Comparison of ENCODE assay signal across 8 mouse cellular contexts in the genomic region with DNA sequence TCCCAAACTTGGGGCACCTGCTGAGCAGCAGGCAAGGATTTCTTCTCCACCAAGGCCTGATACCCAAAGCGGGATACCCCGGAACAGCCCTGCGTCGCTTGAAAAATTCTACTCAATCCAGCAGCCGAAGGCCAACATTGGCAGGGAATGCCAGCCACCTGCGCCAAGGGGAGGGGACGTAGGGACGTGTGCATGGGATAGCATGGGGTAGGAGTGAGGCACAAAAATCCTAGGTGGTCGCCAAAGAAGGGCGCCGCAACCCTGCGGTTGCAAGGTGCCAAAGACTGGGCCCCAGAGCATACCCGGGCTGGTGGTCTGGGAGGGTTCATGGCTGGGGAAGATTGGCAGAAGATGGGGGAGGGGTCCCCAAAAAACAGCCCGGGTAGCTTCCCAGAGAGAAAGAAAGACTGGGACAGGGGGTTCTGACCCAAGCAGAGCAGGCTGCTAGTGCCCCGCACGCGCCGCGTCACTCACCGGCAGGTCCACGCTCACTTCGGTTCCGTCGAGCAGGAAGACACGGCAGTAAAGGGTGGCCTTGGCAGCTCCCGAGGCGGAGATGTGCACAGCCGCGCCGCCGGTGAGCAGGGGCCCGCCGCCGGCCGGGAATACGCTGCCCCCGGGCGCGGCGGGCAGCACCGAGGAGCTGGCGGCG. TPM values are rescaled to one million over a fixed set of nuclear protein-coding genes. Genes with fewer than 3 reads are reported as not detected.
A peak's percentile ranks its signal among the peaks of the same experiment; 100 is the strongest.
DNase-seq lines count a peak whose midpoint lies in the region; ATAC-seq and TF ChIP-seq lines count a peak whose summit lies in the region.

No protein-coding gene starts in this region.

- 1% methylated on average over 23 of the region's 43 CpGs for WGBS in lung, postnatal 0 days
- WGBS in forebrain, embryonic 15.5 days, result under 1% methylated on average over 42 of the region's 43 CpGs
- WGBS in limb, embryonic 12.5 days, result 1% methylated on average over 38 of the region's 43 CpGs
- WGBS in neural tube, embryonic 14.5 days, result 1% methylated on average over 30 of the region's 43 CpGs

- peak overlapping the region; percentile 76 for H3K27ac ChIP-seq in lung, postnatal 0 days (ENCODE audit: low read length)
- H3K27ac ChIP-seq in forebrain, embryonic 15.5 days (replicated peaks), result no peak overlapping the region
- no peak overlapping the region for H3K27ac ChIP-seq in limb, embryonic 12.5 days
- no peak overlapping the region for H3K27ac ChIP-seq in neural tube, embryonic 14.5 days (ENCODE audit: low read depth, low read length)

- no peak for TF ChIP-seq CTCF in lung, postnatal 0 days (IDR thresholded peaks at IDR 0.05)

- H3K9ac ChIP-seq in lung, postnatal 0 days (replicated peaks; ENCODE audit: low read depth), result peak overlapping the region; percentile 43
- H3K9ac ChIP-seq in forebrain, embryonic 15.5 days (replicated peaks), result peak overlapping the region; percentile 56
- H3K9ac ChIP-seq in limb, embryonic 12.5 days (replicated peaks), result peak overlapping the region; percentile 77
- H3K9ac ChIP-seq in neural tube, embryonic 14.5 days (replicated peaks; ENCODE audit: low read depth, low read length), result peak overlapping the region; percentile 78

- peak overlapping the region; percentile 98 for H3K4me2 ChIP-seq in lung, postnatal 0 days (replicated peaks; ENCODE audit: low read depth, low read length)
- H3K4me2 ChIP-seq in forebrain, embryonic 15.5 days (replicated peaks), result peak overlapping the region; percentile 86
- H3K4me2 ChIP-seq in limb, embryonic 12.5 days, result peak overlapping the region; percentile 88
- H3K4me2 ChIP-seq in neural tube, embryonic 14.5 days (ENCODE audit: low read depth, low read length), result peak overlapping the region; percentile 69

- ATAC-seq in lung, postnatal 0 days, result no peak
- ATAC-seq in forebrain, embryonic 15.5 days (replicated peaks), result peak; percentile 26
- peak; percentile 44 for ATAC-seq in limb, embryonic 12.5 days (ENCODE audit: insufficient number of reproducible peaks, insufficient read depth, low FRiP score, low TSS enrichment, low read depth)
- ATAC-seq in neural tube, embryonic 14.5 days (ENCODE audit: low read depth), result peak; percentile 23

- 0 out of 2 replicates have a peak, but pooled peaks cover 4% of the 10 kb centered on the region for H3K27me3 ChIP-seq in lung, postnatal 0 days (replicated peaks; ENCODE audit: insufficient read depth, low read length)
- H3K27me3 ChIP-seq in forebrain, embryonic 15.5 days, result peaks cover 41% of the 10 kb centered on the region
- H3K27me3 ChIP-seq in limb, embryonic 12.5 days, result peaks cover 18% of the 10 kb centered on the region
- peaks cover 6% of the 10 kb centered on the region; the same call in 1 of the 2 replicates for H3K27me3 ChIP-seq in neural tube, embryonic 14.5 days (ENCODE audit: control insufficient read depth, insufficient read depth, low read length)

- peak overlapping the region; percentile 67 for H3K4me3 ChIP-seq in lung, postnatal 0 days (ENCODE audit: low read depth, low read length)
- H3K4me3 ChIP-seq in forebrain, embryonic 15.5 days, result peak overlapping the region; percentile 72
- peak overlapping the region; percentile 72 for H3K4me3 ChIP-seq in limb, embryonic 12.5 days (replicated peaks)
- peak overlapping the region; percentile 68 for H3K4me3 ChIP-seq in neural tube, embryonic 14.5 days (ENCODE audit: low read depth, low read length)

- peak; percentile 46 for DNase-seq in adrenal gland, postnatal 14 days
- no peak for DNase-seq in adrenal gland, adult 18-20 months (ENCODE audit: low spot score in 2 of 2)
- DNase-seq in lung, postnatal 0 days (ENCODE audit: low spot score), result no peak
- DNase-seq in lung, adult 18-20 months, result no peak
- no peak for DNase-seq in layer of hippocampus, adult 9-11 months

- H3K4me1 ChIP-seq in lung, postnatal 0 days (ENCODE audit: insufficient read depth, low read depth, low read length), result peaks cover 3% of the 10 kb centered on the region
- H3K4me1 ChIP-seq in forebrain, embryonic 15.5 days, result peaks cover 34% of the 10 kb centered on the region
- peaks cover 36% of the 10 kb centered on the region for H3K4me1 ChIP-seq in limb, embryonic 12.5 days (replicated peaks)
- peaks cover 17% of the 10 kb centered on the region; the same call in 1 of the 2 replicates for H3K4me1 ChIP-seq in neural tube, embryonic 14.5 days (ENCODE audit: control insufficient read depth, insufficient read depth, low read length)

- no peaks in the 10 kb centered on the region for H3K9me3 ChIP-seq in lung, postnatal 0 days (ENCODE audit: low read length)
- H3K9me3 ChIP-seq in forebrain, embryonic 15.5 days, result no peaks in the 10 kb centered on the region
- H3K9me3 ChIP-seq in limb, embryonic 12.5 days, result no peaks in the 10 kb centered on the region
- no peaks in the 10 kb centered on the region for H3K9me3 ChIP-seq in neural tube, embryonic 14.5 days (ENCODE audit: control insufficient read depth, low read length)

- no peak for TF ChIP-seq EP300 in lung, postnatal 0 days (IDR thresholded peaks at IDR 0.05)

- H3K36me3 ChIP-seq in lung, postnatal 0 days (ENCODE audit: insufficient read depth, low read length), result no peaks in the 10 kb centered on the region
- H3K36me3 ChIP-seq in forebrain, embryonic 15.5 days, result no peaks in the 10 kb centered on the region
- no peaks in the 10 kb centered on the region for H3K36me3 ChIP-seq in limb, embryonic 12.5 days
- no peaks in the 10 kb centered on the region for H3K36me3 ChIP-seq in neural tube, embryonic 14.5 days (ENCODE audit: control insufficient read depth, insufficient read depth, low read length)

RNA-seq across cellular contexts. Expression of a gene that starts 0.7 kb away (rescaled TPM):
- total RNA-seq in adrenal gland, postnatal 14 days (2021), result 3.5 and 5.4 TPM in 2 replicates
- 1 to 10 TPM; 2.1 to 2.4 TPM for total RNA-seq in adrenal gland, adult 18-20 months (2021)
- 10.3 and 10.6 TPM in 2 replicates for polyA plus RNA-seq in lung, postnatal 0 days (2015; fragmentation: Nextera tagmentation; extraction: Ambion mirVana)
- 0.69 and 0.77 TPM in 2 replicates for polyA plus RNA-seq in forebrain, embryonic 15.5 days (2015; fragmentation: Nextera tagmentation; extraction: Ambion mirVana)
- 2.2 and 2.4 TPM in 2 replicates for polyA plus RNA-seq in limb, embryonic 12.5 days (2016; fragmentation: Nextera tagmentation; extraction: Ambion mirVana)
- polyA plus RNA-seq in neural tube, embryonic 14.5 days (2014; fragmentation: Nextera tagmentation; extraction: Ambion mirVana), result 4.7 and 6.5 TPM in 2 replicates
